Mouse (Mus musculus): ENCODE results near the gene Zfy2. TPM values are rescaled to one million over a fixed set of nuclear protein-coding genes. Genes with fewer than 3 reads are reported as not detected.

Gene Zfy2
- not detected in 2 replicates for polyA plus RNA-seq (2015; fragmentation: Nextera tagmentation; extraction: Ambion mirVana)

- Histone ChIP-seq H3K4me2 (no peak within 1 kb of the TSS), H3K4me1 (no peaks in the 10 kb centered on the region), H3K36me3 (no peaks in the 10 kb centered on the region), H3K4me3 (no peak within 1 kb of the TSS), H3K27me3 (no peaks in the 10 kb centered on the region), H3K9ac (no peak within 1 kb of the TSS), H3K9me3 (no peaks in the 10 kb centered on the region), H3K27ac (no peak within 1 kb of the TSS)
- 61% methylated on average over 2 of the region's 2 CpGs for WGBS
- ATAC-seq (ENCODE audit: borderline replicate concordance, extremely low read depth, low FRiP score, low TSS enrichment) = no peak
These were observed at the start of gene Zfy2 for GRCm38 (mm10) chrY:2170309-2170708. Gene Zfy2 (minus strand): TSS chrY:2170409.
